Comparison of ENCODE assay signal across 9 mouse cellular contexts in genomic region chr4:63401620-63402019, GRCm38 (mm10). TPM values are rescaled to one million over a fixed set of nuclear protein-coding genes. Genes with fewer than 3 reads are reported as not detected.
DNase-seq lines count a peak whose midpoint lies in the region; ATAC-seq and TF ChIP-seq lines count a peak whose summit lies in the region.
"Had no signal": no experiment of that assay in that cellular context is flagged by ENCODE, and none has a peak within 500 bp of the region (broad histone marks: within the 10 kb centered on the region; RNA-seq: fewer than 3 reads in every experiment).

No protein-coding gene starts in this region.

- no peak overlapping the region for H3K4me2 ChIP-seq in forebrain, embryonic 15.5 days (replicated peaks)
- H3K4me2 ChIP-seq in midbrain, embryonic 12.5 days (replicated peaks) = peak overlapping the region; percentile 2; the same call in 1 of the 2 replicates
- H3K4me2 ChIP-seq in midbrain, postnatal 0 days (ENCODE audit: low read depth, low read length, poor library complexity, severe bottlenecking) = no peak overlapping the region
- H3K4me2 ChIP-seq in limb, embryonic 11.5 days (ENCODE audit: low read depth, severe bottlenecking) = peak overlapping the region; percentile 12; the same call in 1 of the 2 replicates
- peak overlapping the region; percentile 67; the same call in 1 of the 2 replicates for H3K4me2 ChIP-seq in stomach, embryonic 14.5 days (replicated peaks; ENCODE audit: low read depth, low read length)

- WGBS in forebrain, embryonic 10.5 days = 93% methylated on average over 6 of the region's 6 CpGs
- WGBS in forebrain, embryonic 15.5 days = 73% methylated on average over 6 of the region's 6 CpGs
- WGBS in midbrain, embryonic 12.5 days = 84% methylated on average over 6 of the region's 6 CpGs
- WGBS in midbrain, postnatal 0 days = 84% methylated on average over 6 of the region's 6 CpGs
- 85% methylated on average over 6 of the region's 6 CpGs for WGBS in limb, embryonic 11.5 days
- 66% methylated on average over 6 of the region's 6 CpGs for WGBS in stomach, embryonic 14.5 days

- no peak for TF ChIP-seq CTCF in midbrain, postnatal 0 days (IDR thresholded peaks at IDR 0.05)

- H3K36me3 ChIP-seq in forebrain, embryonic 10.5 days (replicated peaks) = peaks cover 9% of the 10 kb centered on the region
- 0 out of 2 replicates have a peak, but pooled peaks cover 2% of the 10 kb centered on the region for H3K36me3 ChIP-seq in forebrain, embryonic 15.5 days
- 0 out of 2 replicates have a peak, but pooled peaks cover 6% of the 10 kb centered on the region for H3K36me3 ChIP-seq in midbrain, embryonic 12.5 days
- H3K36me3 ChIP-seq in midbrain, postnatal 0 days (ENCODE audit: insufficient read depth, low read length) = no peaks in the 10 kb centered on the region
- 0 out of 2 replicates have a peak, but pooled peaks cover 3% of the 10 kb centered on the region for H3K36me3 ChIP-seq in limb, embryonic 11.5 days (ENCODE audit: control insufficient read depth, insufficient read depth, low read length)
- H3K36me3 ChIP-seq in stomach, embryonic 14.5 days (ENCODE audit: control insufficient read depth, insufficient read depth, low read length) = no peaks in the 10 kb centered on the region; the same call in 1 of the 2 replicates

- 0 out of 2 replicates have a peak overlapping the region, but pooled peaks have one; percentile 89 for H3K27ac ChIP-seq in forebrain, embryonic 10.5 days
- no peak overlapping the region for H3K27ac ChIP-seq in forebrain, embryonic 15.5 days (replicated peaks)
- no peak overlapping the region for H3K27ac ChIP-seq in midbrain, embryonic 12.5 days (replicated peaks)
- H3K27ac ChIP-seq in midbrain, postnatal 0 days (ENCODE audit: low read depth, low read length) = no peak overlapping the region
- H3K27ac ChIP-seq in limb, embryonic 11.5 days (replicated peaks; ENCODE audit: low read depth, low read length) = no peak overlapping the region
- H3K27ac ChIP-seq in stomach, embryonic 14.5 days (ENCODE audit: low read length) = no peak overlapping the region

- no peaks in the 10 kb centered on the region for H3K27me3 ChIP-seq in forebrain, embryonic 10.5 days (ENCODE audit: poor library complexity, severe bottlenecking)
- H3K27me3 ChIP-seq in forebrain, embryonic 15.5 days = no peaks in the 10 kb centered on the region
- H3K27me3 ChIP-seq in midbrain, embryonic 12.5 days = no peaks in the 10 kb centered on the region; the same call in 1 of the 2 replicates
- H3K27me3 ChIP-seq in midbrain, postnatal 0 days (ENCODE audit: insufficient read depth, low read length) = no peaks in the 10 kb centered on the region
- no peaks in the 10 kb centered on the region for H3K27me3 ChIP-seq in limb, embryonic 11.5 days (ENCODE audit: control insufficient read depth, insufficient read depth, low read length)
- H3K27me3 ChIP-seq in stomach, embryonic 14.5 days (ENCODE audit: control insufficient read depth, insufficient read depth, low read length) = no peaks in the 10 kb centered on the region

- no peak for ATAC-seq in forebrain, embryonic 15.5 days (replicated peaks)
- ATAC-seq in midbrain, embryonic 12.5 days (ENCODE audit: low FRiP score, low read depth) = no peak
- ATAC-seq in midbrain, postnatal 0 days (ENCODE audit: low FRiP score) = no peak
- ATAC-seq in limb, embryonic 11.5 days (ENCODE audit: insufficient number of reproducible peaks, low FRiP score, low TSS enrichment, low read depth) = no peak
- ATAC-seq in stomach, embryonic 14.5 days (ENCODE audit: insufficient number of reproducible peaks, insufficient read depth, low FRiP score, low read depth) = no peak

- DNase-seq in forebrain, embryonic 10.5 days (ENCODE audit: extremely low spot score, low spot score) = no peak
- no peak for DNase-seq in midbrain, postnatal 0 days (ENCODE audit: low spot score)
- no peak for DNase-seq in limb, embryonic 11.5 days (ENCODE audit: low spot score)
- no peak for DNase-seq in right cerebral cortex, adult 2 months (ENCODE audit: low spot score in 2 of 2)
- DNase-seq in frontal cortex, adult 2 months (ENCODE audit: extremely low spot score in 1 of 2, low spot score in 1 of 2) = no peak
- DNase-seq: kidney, adult 18-20 months had no signal

- no peaks in the 10 kb centered on the region for H3K9me3 ChIP-seq in forebrain, embryonic 10.5 days
- no peaks in the 10 kb centered on the region for H3K9me3 ChIP-seq in forebrain, embryonic 15.5 days
- H3K9me3 ChIP-seq in midbrain, embryonic 12.5 days = no peaks in the 10 kb centered on the region
- no peaks in the 10 kb centered on the region for H3K9me3 ChIP-seq in midbrain, postnatal 0 days (ENCODE audit: low read length)
- H3K9me3 ChIP-seq in limb, embryonic 11.5 days (ENCODE audit: control insufficient read depth, low read length) = no peaks in the 10 kb centered on the region
- H3K9me3 ChIP-seq in stomach, embryonic 14.5 days (ENCODE audit: control insufficient read depth, low read depth, low read length) = no peaks in the 10 kb centered on the region

- peaks cover 67% of the 10 kb centered on the region for H3K4me1 ChIP-seq in forebrain, embryonic 10.5 days
- peaks cover 76% of the 10 kb centered on the region for H3K4me1 ChIP-seq in forebrain, embryonic 15.5 days
- peaks cover 65% of the 10 kb centered on the region for H3K4me1 ChIP-seq in midbrain, embryonic 12.5 days
- no peaks in the 10 kb centered on the region for H3K4me1 ChIP-seq in midbrain, postnatal 0 days (ENCODE audit: insufficient read depth, low read length)
- peaks cover 38% of the 10 kb centered on the region for H3K4me1 ChIP-seq in limb, embryonic 11.5 days (ENCODE audit: control insufficient read depth, insufficient read depth, low read length)
- peaks cover 47% of the 10 kb centered on the region for H3K4me1 ChIP-seq in stomach, embryonic 14.5 days (ENCODE audit: control insufficient read depth, insufficient read depth, low read length)

- H3K9ac ChIP-seq in forebrain, embryonic 15.5 days (replicated peaks) = no peak overlapping the region
- no peak overlapping the region for H3K9ac ChIP-seq in midbrain, embryonic 12.5 days (replicated peaks)
- H3K9ac ChIP-seq in midbrain, postnatal 0 days (replicated peaks; ENCODE audit: low read length, poor library complexity, severe bottlenecking) = no peak overlapping the region
- no peak overlapping the region for H3K9ac ChIP-seq in limb, embryonic 11.5 days (ENCODE audit: low read length)
- 0 out of 2 replicates have a peak overlapping the region, but pooled peaks have one; percentile 2 for H3K9ac ChIP-seq in stomach, embryonic 14.5 days (replicated peaks; ENCODE audit: low read depth, low read length)

- H3K4me3 ChIP-seq in forebrain, embryonic 10.5 days = no peak overlapping the region
- H3K4me3 ChIP-seq in forebrain, embryonic 15.5 days = no peak overlapping the region
- H3K4me3 ChIP-seq in midbrain, embryonic 12.5 days = no peak overlapping the region
- no peak overlapping the region for H3K4me3 ChIP-seq in midbrain, postnatal 0 days (ENCODE audit: low read depth, low read length)
- no peak overlapping the region for H3K4me3 ChIP-seq in limb, embryonic 11.5 days (ENCODE audit: low read depth, low read length)
- H3K4me3 ChIP-seq in stomach, embryonic 14.5 days (ENCODE audit: low read depth, low read length) = no peak overlapping the region

RNA-seq across cellular contexts. Expression of gene Akna, which starts 1.5 kb away (rescaled TPM):
- polyA plus RNA-seq in forebrain, embryonic 10.5 days (2016; fragmentation: Nextera tagmentation; extraction: Ambion mirVana) = 10.2 and 13.1 TPM in 2 replicates
- 12.4 and 16.0 TPM in 2 replicates for polyA plus RNA-seq in forebrain, embryonic 15.5 days (2015; fragmentation: Nextera tagmentation; extraction: Ambion mirVana)
- 16.3 and 16.8 TPM in 2 replicates for polyA plus RNA-seq in midbrain, embryonic 12.5 days (2016; fragmentation: Nextera tagmentation; extraction: Ambion mirVana)
- 4.4 and 5.3 TPM in 2 replicates for total RNA-seq in midbrain, postnatal 0 days (2014; rRNA removed)
- polyA plus RNA-seq in midbrain, postnatal 0 days (2015; fragmentation: Nextera tagmentation; extraction: Ambion mirVana) = 1.9 and 2.1 TPM in 2 replicates
- polyA plus RNA-seq in limb, embryonic 11.5 days (2014; fragmentation: Nextera tagmentation; extraction: Ambion mirVana) = 9.5 and 10.9 TPM in 2 replicates
- polyA plus RNA-seq in stomach, embryonic 14.5 days (2014; fragmentation: Nextera tagmentation; extraction: Ambion mirVana) = 6.9 and 7.0 TPM in 2 replicates
- polyA plus RNA-seq in frontal cortex, adult 2 months (2012; rRNA removed) = 2.7 and 3.1 TPM in 2 replicates

RNA-seq across cellular contexts. Expression of gene Orm2, which starts 39.4 kb away (rescaled TPM):
- not detected in 2 replicates for polyA plus RNA-seq in forebrain, embryonic 10.5 days (2016; fragmentation: Nextera tagmentation; extraction: Ambion mirVana)
- not detected in 2 replicates for polyA plus RNA-seq in forebrain, embryonic 15.5 days (2015; fragmentation: Nextera tagmentation; extraction: Ambion mirVana)
- polyA plus RNA-seq in midbrain, embryonic 12.5 days (2016; fragmentation: Nextera tagmentation; extraction: Ambion mirVana) = not detected in 2 replicates
- not detected in 2 replicates for total RNA-seq in midbrain, postnatal 0 days (2014; rRNA removed)
- polyA plus RNA-seq in midbrain, postnatal 0 days (2015; fragmentation: Nextera tagmentation; extraction: Ambion mirVana) = not detected in 2 replicates
- polyA plus RNA-seq in limb, embryonic 11.5 days (2014; fragmentation: Nextera tagmentation; extraction: Ambion mirVana) = not detected in 2 replicates
- polyA plus RNA-seq in stomach, embryonic 14.5 days (2014; fragmentation: Nextera tagmentation; extraction: Ambion mirVana) = not detected in 2 replicates
- 0.15 TPM in 1 of 2 replicates, not detected in the other for polyA plus RNA-seq in frontal cortex, adult 2 months (2012; rRNA removed)

RNA-seq across cellular contexts. Expression of gene Orm3, which starts 45.7 kb away (rescaled TPM):
- polyA plus RNA-seq in forebrain, embryonic 10.5 days (2016; fragmentation: Nextera tagmentation; extraction: Ambion mirVana) = not detected in 2 replicates
- not detected in 2 replicates for polyA plus RNA-seq in forebrain, embryonic 15.5 days (2015; fragmentation: Nextera tagmentation; extraction: Ambion mirVana)
- polyA plus RNA-seq in midbrain, embryonic 12.5 days (2016; fragmentation: Nextera tagmentation; extraction: Ambion mirVana) = not detected in 2 replicates
- not detected in 2 replicates for total RNA-seq in midbrain, postnatal 0 days (2014; rRNA removed)
- not detected in 2 replicates for polyA plus RNA-seq in midbrain, postnatal 0 days (2015; fragmentation: Nextera tagmentation; extraction: Ambion mirVana)
- polyA plus RNA-seq in limb, embryonic 11.5 days (2014; fragmentation: Nextera tagmentation; extraction: Ambion mirVana) = not detected in 2 replicates
- not detected in 2 replicates for polyA plus RNA-seq in stomach, embryonic 14.5 days (2014; fragmentation: Nextera tagmentation; extraction: Ambion mirVana)
- not detected in 2 replicates for polyA plus RNA-seq in frontal cortex, adult 2 months (2012; rRNA removed)

RNA-seq across cellular contexts. Expression of gene Orm1, which starts 57.3 kb away (rescaled TPM):
- polyA plus RNA-seq in forebrain, embryonic 10.5 days (2016; fragmentation: Nextera tagmentation; extraction: Ambion mirVana) = not detected in 2 replicates
- not detected in 2 replicates for polyA plus RNA-seq in forebrain, embryonic 15.5 days (2015; fragmentation: Nextera tagmentation; extraction: Ambion mirVana)
- not detected in 2 replicates for polyA plus RNA-seq in midbrain, embryonic 12.5 days (2016; fragmentation: Nextera tagmentation; extraction: Ambion mirVana)
- not detected in 2 replicates for total RNA-seq in midbrain, postnatal 0 days (2014; rRNA removed)
- not detected in 2 replicates for polyA plus RNA-seq in midbrain, postnatal 0 days (2015; fragmentation: Nextera tagmentation; extraction: Ambion mirVana)
- not detected in 2 replicates for polyA plus RNA-seq in limb, embryonic 11.5 days (2014; fragmentation: Nextera tagmentation; extraction: Ambion mirVana)
- not detected in 2 replicates for polyA plus RNA-seq in stomach, embryonic 14.5 days (2014; fragmentation: Nextera tagmentation; extraction: Ambion mirVana)
- 0.12 TPM in 1 of 2 replicates, not detected in the other for polyA plus RNA-seq in frontal cortex, adult 2 months (2012; rRNA removed)

Comparison
In these comparisons a context has a peak if more than half of its experiments do, and no peak if none do; other contexts are left out.
1. H3K4me2 ChIP-seq: peak in midbrain, embryonic 12.5 days (single experiment), limb, embryonic 11.5 days (single experiment) and stomach, embryonic 14.5 days (single experiment); none in forebrain, embryonic 15.5 days (single experiment) and midbrain, postnatal 0 days (single experiment).